Mouse (Mus musculus): ENCODE results near the gene Gpr33. TPM values are rescaled to one million over a fixed set of nuclear protein-coding genes. Genes with fewer than 3 reads are reported as not detected.

Gene Gpr33
- polyA plus RNA-seq, 1 experiment from 2014 or later, result not detected

DNA sequence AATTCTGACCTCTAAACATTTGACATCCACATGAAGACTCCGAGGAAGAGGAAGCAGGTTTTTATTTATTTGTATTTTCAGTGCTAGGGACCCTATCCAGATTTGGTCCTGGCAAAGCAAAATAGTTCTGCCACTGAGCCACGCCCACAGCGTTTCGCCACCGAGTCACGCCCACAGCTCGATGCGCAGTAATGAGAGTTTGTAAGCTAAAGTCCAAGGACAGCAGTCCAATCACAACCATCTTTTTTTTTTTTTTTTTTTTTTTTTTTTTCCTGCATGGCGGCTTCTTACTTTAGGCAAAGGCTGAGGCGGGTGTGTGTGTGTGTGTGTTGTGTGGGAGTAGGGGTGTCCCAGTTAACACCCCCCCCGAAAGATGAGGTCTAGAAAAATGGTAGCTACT lies 13.8 kb downstream of the Gpr33 start:
- H3K4me2 ChIP-seq (ENCODE audit: low read length), result no peak overlapping the region

DNA sequence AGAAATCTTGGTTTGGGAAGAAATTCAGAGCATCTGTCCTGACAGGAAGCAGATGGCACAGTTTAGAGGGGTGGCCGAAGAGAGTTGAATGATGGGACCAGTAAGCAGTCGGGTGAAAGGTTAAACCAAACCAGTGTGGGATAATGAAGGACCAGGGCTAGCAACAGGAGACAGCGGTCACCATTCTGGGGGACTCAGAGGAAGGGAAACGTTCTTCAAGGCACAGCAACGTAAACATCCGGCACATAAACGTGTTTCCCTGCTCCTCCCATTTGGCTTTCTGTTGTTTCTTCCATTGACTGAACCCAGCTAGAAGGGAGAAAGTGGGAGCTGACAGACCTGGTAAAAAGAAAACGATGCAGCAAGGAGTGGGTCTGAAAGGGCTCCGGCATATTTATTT lies 14.6 kb downstream of the Gpr33 start:
- no peak overlapping the region for H3K4me3 ChIP-seq (ENCODE audit: control insufficient read depth in 1 of 2, insufficient read depth in 1 of 2, low read depth in 1 of 2, low read length in 2 of 2)
- 54% methylated on average over 9 of the region's 9 CpGs for WGBS
- no peaks in the 10 kb centered on the region for H3K4me1 ChIP-seq (ENCODE audit: control insufficient read depth in 2 of 2, insufficient read depth in 2 of 2, low read length in 2 of 2)
- no peaks in the 10 kb centered on the region for H3K27me3 ChIP-seq (ENCODE audit: control insufficient read depth, insufficient read depth, low read length)
- no peaks in the 10 kb centered on the region for H3K9me3 ChIP-seq (ENCODE audit: control insufficient read depth, low read length)
- H3K9ac ChIP-seq (ENCODE audit: low read length), result no peak overlapping the region
- no peaks in the 10 kb centered on the region for H3K36me3 ChIP-seq (ENCODE audit: control insufficient read depth, insufficient read depth, low read length)
- no peak overlapping the region for H3K27ac ChIP-seq (replicated peaks in 1 of 2; ENCODE audit: control insufficient read depth in 1 of 2, insufficient read depth in 1 of 2, low read depth in 2 of 2, low read length in 2 of 2)
- no peak for ATAC-seq (ENCODE audit: insufficient number of reproducible peaks, insufficient read depth, low FRiP score, low read depth)
- no peak overlapping the region for H3K4me2 ChIP-seq (ENCODE audit: low read length)

More for the DNA sequence above, 13.8 kb downstream of the Gpr33 start:
- Histone ChIP-seq H3K9me3 (ENCODE audit: control insufficient read depth, low read length) (no peaks in the 10 kb centered on the region), H3K27ac (replicated peaks in 1 of 2; ENCODE audit: control insufficient read depth in 1 of 2, insufficient read depth in 1 of 2, low read depth in 2 of 2, low read length in 2 of 2) (no peak overlapping the region), H3K4me1 (ENCODE audit: control insufficient read depth in 2 of 2, insufficient read depth in 2 of 2, low read length in 2 of 2) (no peaks in the 10 kb centered on the region), H3K27me3 (ENCODE audit: control insufficient read depth, insufficient read depth, low read length) (no peaks in the 10 kb centered on the region), H3K4me3 (ENCODE audit: control insufficient read depth in 1 of 2, insufficient read depth in 1 of 2, low read depth in 1 of 2, low read length in 2 of 2) (no peak overlapping the region), H3K36me3 (ENCODE audit: control insufficient read depth, insufficient read depth, low read length) (no peaks in the 10 kb centered on the region), H3K9ac (ENCODE audit: low read length) (no peak overlapping the region)
- no peak for ATAC-seq (ENCODE audit: insufficient number of reproducible peaks, insufficient read depth, low FRiP score, low read depth)
- WGBS, result 73% methylated on average over 11 of the region's 11 CpGs

DNA sequence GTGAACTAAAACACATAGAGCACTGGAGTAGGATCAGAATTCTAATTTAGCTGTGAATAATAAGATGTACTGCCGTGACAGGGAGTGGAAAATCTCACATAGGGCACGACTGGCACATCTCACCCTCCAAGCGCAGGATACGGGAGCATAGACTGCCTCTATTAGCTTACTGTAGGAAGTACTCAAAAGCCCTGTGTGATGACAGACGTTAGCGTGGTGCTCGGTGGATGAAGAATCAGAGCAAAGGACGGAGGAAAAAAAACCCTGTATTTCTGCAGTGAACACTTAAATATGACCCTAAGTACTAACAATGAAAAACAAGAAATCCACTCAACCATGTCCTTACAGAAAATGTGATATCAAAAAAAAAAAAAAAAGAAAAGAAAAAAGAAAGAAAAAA lies 15.7 kb downstream of the Gpr33 start:
- ATAC-seq (ENCODE audit: insufficient number of reproducible peaks, insufficient read depth, low FRiP score, low read depth), result no peak
- Histone ChIP-seq H3K36me3 (ENCODE audit: control insufficient read depth, insufficient read depth, low read length) (no peaks in the 10 kb centered on the region), H3K4me1 (ENCODE audit: control insufficient read depth in 2 of 2, insufficient read depth in 2 of 2, low read length in 2 of 2) (no peaks in the 10 kb centered on the region), H3K4me2 (ENCODE audit: low read length) (no peak overlapping the region), H3K27me3 (ENCODE audit: control insufficient read depth, insufficient read depth, low read length) (no peaks in the 10 kb centered on the region), H3K9me3 (ENCODE audit: control insufficient read depth, low read length) (no peaks in the 10 kb centered on the region), H3K27ac (replicated peaks in 1 of 2; ENCODE audit: control insufficient read depth in 1 of 2, insufficient read depth in 1 of 2, low read depth in 2 of 2, low read length in 2 of 2) (no peak overlapping the region), H3K4me3 (ENCODE audit: control insufficient read depth in 1 of 2, insufficient read depth in 1 of 2, low read depth in 1 of 2, low read length in 2 of 2) (no peak overlapping the region), H3K9ac (ENCODE audit: low read length) (no peak overlapping the region)
- WGBS, result 35% methylated on average over 8 of the region's 8 CpGs

DNA sequence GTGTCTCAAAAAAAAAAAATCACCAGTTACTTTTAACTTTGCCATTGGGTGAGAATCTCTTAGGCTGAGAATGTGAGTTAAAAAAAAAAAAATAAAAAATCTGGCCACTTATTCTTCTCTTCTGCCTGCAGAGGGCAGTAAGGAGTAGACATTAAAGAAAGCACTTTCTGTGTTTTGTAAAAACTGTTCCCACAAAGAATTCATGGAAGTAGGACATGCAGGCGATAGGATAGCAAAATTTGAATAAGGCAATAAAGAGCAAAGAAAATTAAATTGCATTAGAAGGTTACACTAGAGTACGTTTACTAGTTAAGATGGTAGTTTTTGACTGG lies 17.3 kb downstream of the Gpr33 start:
- H3K4me1 ChIP-seq (ENCODE audit: control insufficient read depth in 2 of 2, insufficient read depth in 2 of 2, low read length in 2 of 2), result peaks cover 0 to 2% of the 10 kb centered on the region in 2 experiments; a peak in 3 of 4 replicates
- no peaks in the 10 kb centered on the region for H3K27me3 ChIP-seq (ENCODE audit: control insufficient read depth, insufficient read depth, low read length)
- no peak overlapping the region for H3K27ac ChIP-seq (replicated peaks in 1 of 2; ENCODE audit: control insufficient read depth in 1 of 2, insufficient read depth in 1 of 2, low read depth in 2 of 2, low read length in 2 of 2)
- H3K36me3 ChIP-seq (ENCODE audit: control insufficient read depth, insufficient read depth, low read length), result no peaks in the 10 kb centered on the region
- ATAC-seq (ENCODE audit: insufficient number of reproducible peaks, insufficient read depth, low FRiP score, low read depth), result no peak
- 64% methylated on average over 2 of the region's 2 CpGs for WGBS
- no peak overlapping the region for H3K9ac ChIP-seq (ENCODE audit: low read length)
- no peaks in the 10 kb centered on the region for H3K9me3 ChIP-seq (ENCODE audit: control insufficient read depth, low read length)
- no peak overlapping the region for H3K4me3 ChIP-seq (ENCODE audit: control insufficient read depth in 1 of 2, insufficient read depth in 1 of 2, low read depth in 1 of 2, low read length in 2 of 2)
- H3K4me2 ChIP-seq (ENCODE audit: low read length), result no peak overlapping the region

DNA sequence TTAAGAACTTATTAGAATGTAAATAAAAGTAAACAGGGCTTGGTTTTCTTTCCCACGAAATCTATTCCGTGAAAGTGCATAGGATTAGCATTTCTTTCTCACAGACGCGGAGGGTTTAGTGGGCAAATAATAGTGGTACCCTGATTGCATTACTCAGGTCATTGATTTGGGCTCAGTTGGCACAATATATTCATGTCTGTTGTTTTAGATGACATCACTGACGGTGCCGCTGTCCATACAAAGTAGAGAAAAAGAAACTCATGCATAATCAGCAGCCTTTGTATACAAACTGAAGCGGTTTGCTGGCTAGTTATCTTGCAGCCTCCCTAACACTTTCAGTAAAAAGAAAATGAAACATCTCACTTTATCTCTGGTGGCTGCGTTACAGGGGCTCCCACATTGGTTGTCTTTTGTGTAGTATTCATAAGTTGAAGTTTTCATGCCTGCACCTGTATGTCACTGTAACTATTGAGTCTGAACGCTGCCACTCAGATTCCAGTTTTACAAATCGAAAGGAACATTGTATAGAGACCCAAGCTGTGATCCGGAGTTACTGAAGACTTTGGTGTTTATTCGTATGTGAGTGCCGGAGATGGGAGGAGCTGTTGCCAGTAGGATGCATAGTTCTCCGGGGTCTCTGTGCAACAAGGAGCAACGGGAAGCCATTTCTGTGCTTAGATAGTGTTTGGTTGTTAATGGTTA lies 17.8 kb downstream of the Gpr33 start:
- Histone ChIP-seq H3K4me1 (ENCODE audit: control insufficient read depth in 2 of 2, insufficient read depth in 2 of 2, low read length in 2 of 2) (peaks cover 0 to 4% of the 10 kb centered on the region in 2 experiments; a peak in 3 of 4 replicates), H3K36me3 (ENCODE audit: control insufficient read depth, insufficient read depth, low read length) (no peaks in the 10 kb centered on the region), H3K27ac (replicated peaks in 1 of 2; ENCODE audit: control insufficient read depth in 1 of 2, insufficient read depth in 1 of 2, low read depth in 2 of 2, low read length in 2 of 2) (no peak overlapping the region), H3K4me2 (ENCODE audit: low read length) (no peak overlapping the region), H3K4me3 (ENCODE audit: control insufficient read depth in 1 of 2, insufficient read depth in 1 of 2, low read depth in 1 of 2, low read length in 2 of 2) (no peak overlapping the region), H3K27me3 (ENCODE audit: control insufficient read depth, insufficient read depth, low read length) (no peaks in the 10 kb centered on the region), H3K9me3 (ENCODE audit: control insufficient read depth, low read length) (no peaks in the 10 kb centered on the region), H3K9ac (ENCODE audit: low read length) (no peak overlapping the region)
- ATAC-seq (ENCODE audit: insufficient number of reproducible peaks, insufficient read depth, low FRiP score, low read depth), result no peak
- WGBS, result 69% methylated on average over 15 of the region's 15 CpGs

DNA sequence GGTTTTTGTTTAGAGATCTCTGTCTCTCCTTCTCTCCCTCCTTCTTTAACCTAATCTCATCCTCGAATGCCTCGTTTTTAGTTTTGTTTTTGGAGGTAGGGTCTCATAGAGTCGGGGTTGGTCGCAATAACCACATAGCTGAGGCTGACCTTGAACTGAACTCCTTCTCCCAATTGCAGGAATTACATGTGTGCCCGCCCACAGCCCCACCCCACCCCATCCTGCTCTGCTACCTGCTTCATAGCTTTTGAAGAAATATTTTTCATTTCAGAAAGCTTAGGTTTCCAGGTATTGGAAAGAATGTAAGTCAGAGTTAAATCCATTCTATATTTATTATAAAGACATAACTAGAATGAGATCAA lies 21.2 kb downstream of the Gpr33 start:
- peak overlapping the region; percentile 68 to 72 for H3K4me3 ChIP-seq (ENCODE audit: control insufficient read depth in 1 of 2, insufficient read depth in 1 of 2, low read depth in 1 of 2, low read length in 2 of 2)
- H3K4me1 ChIP-seq (ENCODE audit: control insufficient read depth in 2 of 2, insufficient read depth in 2 of 2, low read length in 2 of 2), result peaks cover 0 to 4% of the 10 kb centered on the region in 2 experiments; a peak in 3 of 4 replicates
- H3K4me2 ChIP-seq (ENCODE audit: low read length), result peak overlapping the region; percentile 86
- no peaks in the 10 kb centered on the region for H3K9me3 ChIP-seq (ENCODE audit: control insufficient read depth, low read length)
- no peaks in the 10 kb centered on the region for H3K27me3 ChIP-seq (ENCODE audit: control insufficient read depth, insufficient read depth, low read length)
- 43% methylated on average over 5 of the region's 5 CpGs for WGBS
- peak; percentile 25; the same call in 1 of the 2 replicates for ATAC-seq (ENCODE audit: insufficient number of reproducible peaks, insufficient read depth, low FRiP score, low read depth)
- H3K9ac ChIP-seq (ENCODE audit: low read length), result no peak overlapping the region; the same call in 1 of the 2 replicates
- H3K36me3 ChIP-seq (ENCODE audit: control insufficient read depth, insufficient read depth, low read length), result 0 out of 2 replicates have a peak, but pooled peaks cover 6% of the 10 kb centered on the region
- peak overlapping the region; percentile 33 to 73; a peak in 2 of 4 replicates for H3K27ac ChIP-seq (replicated peaks in 1 of 2; ENCODE audit: control insufficient read depth in 1 of 2, insufficient read depth in 1 of 2, low read depth in 2 of 2, low read length in 2 of 2)

DNA sequence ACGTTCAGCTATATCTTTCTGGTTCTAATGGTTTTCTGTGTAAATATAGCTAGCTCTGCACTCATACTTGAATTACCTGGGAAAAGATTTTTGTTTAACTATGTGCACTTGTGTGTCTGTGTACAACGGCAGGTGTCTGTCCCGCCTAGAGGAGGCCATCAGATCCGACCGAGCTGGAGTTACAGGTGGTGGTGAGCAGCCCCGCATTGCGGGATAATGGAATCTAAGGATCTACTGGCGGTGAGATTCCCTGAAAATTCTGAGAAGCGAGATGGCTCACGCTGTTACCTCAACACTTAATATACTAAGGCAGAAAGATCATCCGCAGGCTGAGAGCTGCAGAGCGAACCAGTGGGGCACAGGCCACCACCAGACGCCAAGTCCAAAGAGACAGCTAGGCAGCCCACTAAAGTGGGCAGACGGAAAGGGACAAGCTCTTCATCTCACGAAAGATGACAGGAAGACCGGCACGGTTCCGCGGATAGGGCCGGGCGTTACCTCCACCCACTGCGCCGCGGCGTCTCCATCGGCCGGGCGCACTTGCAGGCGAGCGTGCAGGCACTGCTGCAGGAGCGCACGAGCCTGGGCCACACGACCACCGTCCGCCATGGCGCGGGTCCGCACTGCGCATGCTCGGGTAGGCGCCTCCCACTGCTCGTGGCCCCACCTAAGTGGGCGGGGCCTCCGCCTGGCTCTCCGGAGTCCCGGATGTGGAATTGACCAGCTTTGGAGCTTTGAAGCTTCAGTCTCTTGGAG lies 21.8 kb downstream of the Gpr33 start, which contains the start of gene Dtd2:
Gene Dtd2 (minus strand): TSS at position 625 of the 756 bp plus-strand sequence.
- peak within 1 kb of the TSS; percentile 86 for H3K4me2 ChIP-seq (ENCODE audit: low read length)
- no peaks in the 10 kb centered on the region for H3K27me3 ChIP-seq (ENCODE audit: control insufficient read depth, insufficient read depth, low read length)
- ATAC-seq (ENCODE audit: insufficient number of reproducible peaks, insufficient read depth, low FRiP score, low read depth), result peak; percentile 94
- H3K27ac ChIP-seq (replicated peaks in 1 of 2; ENCODE audit: control insufficient read depth in 1 of 2, insufficient read depth in 1 of 2, low read depth in 2 of 2, low read length in 2 of 2), result peak within 1 kb of the TSS; percentile 46 to 73
- no peaks in the 10 kb centered on the region for H3K9me3 ChIP-seq (ENCODE audit: control insufficient read depth, low read length)
- peak within 1 kb of the TSS; percentile 81 for H3K9ac ChIP-seq (ENCODE audit: low read length)
- H3K36me3 ChIP-seq (ENCODE audit: control insufficient read depth, insufficient read depth, low read length), result 0 out of 2 replicates have a peak, but pooled peaks cover 6% of the 10 kb centered on the region
- 2% methylated on average over 46 of the region's 46 CpGs for WGBS
- H3K4me1 ChIP-seq (ENCODE audit: control insufficient read depth in 2 of 2, insufficient read depth in 2 of 2, low read length in 2 of 2), result peaks cover 0 to 4% of the 10 kb centered on the region in 2 experiments; a peak in 3 of 4 replicates
- H3K4me3 ChIP-seq (ENCODE audit: control insufficient read depth in 1 of 2, insufficient read depth in 1 of 2, low read depth in 1 of 2, low read length in 2 of 2), result peak within 1 kb of the TSS; percentile 68 to 72

All from heart, embryonic 14.5 days (tissue).